Mouse (Mus musculus) liver, embryonic 18 days (tissue): ENCODE results near the gene Umad1. TPM values are rescaled to one million over a fixed set of nuclear protein-coding genes. Genes with fewer than 3 reads are reported as not detected.

ENCODE experiments used
- polyA plus RNA-seq: library from polyadenylated mRNA; depleted of rRNA; stranded (reverse); fragments of >200 nt; gene quantifications from 2 replicates; pipeline ENCODE4 v1.2.3, GENCODE M21; 2012; rRNA removed

The Umad1 gene
- 9.6 TPM in 2 replicates for polyA plus RNA-seq

GRCm38 (mm10) chr6:8259004-8259666, at the start of gene Umad1, which contains the start of the genes Rpa3 and Gm45062:
Umad1 (plus strand) TSS chr6:8259288.
Rpa3 (minus strand) TSS chr6:8259173.
Gm45062 (plus strand) TSS chr6:8259450.

Other genes starting within 250 kb of the Umad1 start
- 0.02 and 0.04 TPM in 2 replicates for gene Col28a1, start 66.7 kb upstream of the Umad1 start, polyA plus RNA-seq
- gene Mios, start 50.1 kb upstream of the Umad1 start, polyA plus RNA-seq, result 4.0 and 4.3 TPM in 2 replicates
- 30.6 and 32.1 TPM in 2 replicates for gene Rpa3, start 115 bp upstream of the Umad1 start, polyA plus RNA-seq
- gene Gm45062, start 162 bp downstream of the Umad1 start, polyA plus RNA-seq, result 2.8 TPM in 2 replicates